Mouse (Mus musculus) bone marrow macrophage, adult 2 months (primary cell): ENCODE results near the gene Vegfa.

Source experiments
- CTCF ChIP-seq: IDR thresholded peaks from 2 replicates; pipeline ENCODE4 v1.5.1; 2012; ENCODE audit warnings: low read depth, mild to moderate bottlenecking, low read length, moderate library complexity
- POLR2A ChIP-seq: IDR thresholded peaks from 2 replicates; pipeline ENCODE4 v1.6.1; 2012; ENCODE audit warnings: mild to moderate bottlenecking, low read depth, low read length, borderline replicate concordance

DNA sequence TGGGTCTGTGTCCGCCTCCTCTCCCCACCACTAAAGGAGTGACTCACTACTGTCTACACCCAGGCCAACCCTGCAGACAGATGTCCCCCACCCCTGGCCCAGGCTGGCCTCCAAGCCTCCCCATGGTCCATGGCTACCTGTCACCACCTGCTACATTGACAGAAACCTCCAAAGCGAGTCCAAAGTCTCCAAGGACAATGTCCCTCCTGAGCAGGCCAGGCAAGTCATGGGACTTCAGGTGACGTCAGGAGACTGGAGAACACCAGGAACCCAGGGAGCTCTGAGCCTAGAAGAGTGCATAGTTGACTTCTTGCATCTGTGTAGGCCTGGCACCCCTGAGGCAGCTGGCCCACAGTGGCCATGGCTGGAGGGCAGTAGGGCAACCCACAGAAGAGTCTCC lies 45.3 kb downstream of the Vegfa start:
- TF ChIP-seq CTCF = no peak
- no peak for TF ChIP-seq POLR2A
